Mouse (Mus musculus) hindbrain, embryonic 14.5 days (tissue): Measurements from ENCODE around the gene Tcn2. TPM values are rescaled to one million over a fixed set of nuclear protein-coding genes. Genes with fewer than 3 reads are reported as not detected.
A peak's percentile ranks its signal among the peaks of the same experiment; 100 is the strongest.
"Not testable (repeated sequence)": the region's sequence is repeated elsewhere in the genome, so short reads cannot be mapped to it uniquely, and the experiment has no call there.

Source experiments
- ATAC-seq: fragments of 200-750 bp; cut with Nextera tagmentation; 2 replicates; pipeline ENCODE4 v1.8.0; 2017; ENCODE audit warnings: moderate number of reproducible peaks, mild to moderate bottlenecking, moderate TSS enrichment, moderate library complexity; ENCODE audit not compliant: low FRiP score
- DNase-seq: peaks from one replicate; pipeline ENCODE4 v3.0.0-alpha.2; 2015; ENCODE audit warnings: low spot score
- H3K27ac ChIP-seq: fragments of 300-500 bp; sonication (generic); 2 replicates; pipeline ENCODE4 v1.5.1; 2014; ENCODE audit warnings: mild to moderate bottlenecking, moderate library complexity
- H3K27me3 ChIP-seq: fragments of 300-500 bp; sonication (generic); 2 replicates; pipeline ENCODE4 v1.6.1; 2014; ENCODE audit warnings: mild to moderate bottlenecking, low read length, mixed read lengths; ENCODE audit not compliant: control insufficient read depth, insufficient read depth
- H3K36me3 ChIP-seq: fragments of 300-500 bp; sonication (generic); replicated peaks from 2 replicates; pipeline ENCODE4 v1.6.1; 2014; ENCODE audit not compliant: control insufficient read depth, insufficient read depth
- H3K4me1 ChIP-seq: fragments of 300-500 bp; sonication (generic); replicated peaks from 2 replicates; pipeline ENCODE4 v1.6.1; 2014; ENCODE audit warnings: antibody characterized with exemption, low read length, mixed read lengths; ENCODE audit not compliant: control insufficient read depth, insufficient read depth
- H3K4me2 ChIP-seq: fragments of 300-500 bp; sonication (generic); replicated peaks from 2 replicates; pipeline ENCODE4 v1.6.1; 2014; ENCODE audit warnings: mild to moderate bottlenecking, moderate library complexity
- H3K4me3 ChIP-seq: fragments of 300-500 bp; sonication (generic); replicated peaks from 2 replicates; pipeline ENCODE4 v1.5.1; 2014; ENCODE audit warnings: mild to moderate bottlenecking, low read length
- H3K9ac ChIP-seq: fragments of 300-500 bp; sonication (generic); 2 replicates; pipeline ENCODE4 v1.6.1; 2014
- H3K9me3 ChIP-seq: fragments of 300-500 bp; sonication (generic); 2 replicates; pipeline ENCODE4 v1.6.1; 2016; ENCODE audit warnings: low read length; ENCODE audit not compliant: control insufficient read depth
- WGBS: fragments of 180-500 bp; shearing (Covaris S2); extraction: QIAGEN DNeasy Blood & Tissue Kit; methylation state at CpG from one replicate; pipeline ENCODE4 v1.1.7; 2014; 5-methylcytosine and 5-hydroxymethylcytosine counted together
- polyA plus RNA-seq: library from polyadenylated mRNA; unstranded; fragments of >200 nt; fragmentation: Nextera tagmentation; extraction: Ambion mirVana; gene quantifications from 2 replicates; pipeline ENCODE4 v1.2.1, GENCODE M21; 2014

Tcn2 gene
- polyA plus RNA-seq, 1 experiment from 2014 or later = 31.0 TPM

DNA sequence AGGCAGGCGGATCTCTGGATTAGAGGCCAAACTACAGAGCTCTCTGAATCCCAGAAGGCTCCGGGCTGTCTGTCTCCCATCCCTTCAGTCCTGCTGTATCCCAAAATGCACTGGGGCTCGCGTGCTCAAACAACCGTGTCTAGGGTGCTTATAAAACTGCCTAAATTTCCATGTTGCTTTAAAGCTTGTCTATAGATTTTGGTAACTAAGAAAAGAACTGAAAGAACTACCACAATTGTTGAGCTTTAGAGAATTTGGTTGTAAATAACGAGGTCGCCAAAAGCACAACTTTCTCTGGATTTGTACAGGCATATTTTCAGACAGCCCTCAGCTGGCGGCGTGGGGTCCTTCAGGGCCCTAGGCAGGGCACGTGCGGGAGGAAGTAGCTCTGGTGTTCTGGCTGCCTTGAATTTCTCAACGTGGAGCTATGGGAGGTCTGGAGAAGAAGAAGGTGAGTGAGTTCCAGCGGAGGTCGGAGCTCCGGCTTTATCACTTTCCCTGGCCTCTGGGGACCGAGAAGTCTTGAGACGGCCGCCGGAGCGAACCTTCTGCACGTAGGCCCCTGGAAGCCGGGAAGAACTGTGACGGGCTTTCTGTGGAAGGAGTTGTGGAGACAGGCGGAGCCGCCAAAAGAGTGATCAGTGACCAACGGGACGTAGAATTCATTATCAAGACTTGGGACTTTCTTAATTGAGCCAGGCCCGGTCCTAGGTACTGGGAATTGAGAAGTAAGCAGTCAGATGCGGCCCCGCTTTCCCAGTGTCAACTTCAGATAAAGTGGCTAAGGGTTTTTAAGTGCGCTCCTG is 31.9 kb upstream of the Tcn2 start, which contains the start of gene Pes1:
Pes1 (plus strand) TSS at position 366 of the 806 bp plus-strand sequence.
- Histone ChIP-seq H3K27ac (peak within 1 kb of the TSS; percentile 5), H3K9ac (peak within 1 kb of the TSS; percentile 61), H3K9me3 (no peaks in the 10 kb centered on the region), H3K4me1 (peaks cover 8% of the 10 kb centered on the region), H3K27me3 (no peaks in the 10 kb centered on the region), H3K4me3 (peak within 1 kb of the TSS; percentile 75), H3K4me2 (peak within 1 kb of the TSS; percentile 93), H3K36me3 (peaks cover 7% of the 10 kb centered on the region; the same call in 1 of the 2 replicates)
- WGBS = under 1% methylated on average over 31 of the region's 31 CpGs
- ATAC-seq (peak; percentile 97), DNase-seq (peak; percentile 93)

DNA sequence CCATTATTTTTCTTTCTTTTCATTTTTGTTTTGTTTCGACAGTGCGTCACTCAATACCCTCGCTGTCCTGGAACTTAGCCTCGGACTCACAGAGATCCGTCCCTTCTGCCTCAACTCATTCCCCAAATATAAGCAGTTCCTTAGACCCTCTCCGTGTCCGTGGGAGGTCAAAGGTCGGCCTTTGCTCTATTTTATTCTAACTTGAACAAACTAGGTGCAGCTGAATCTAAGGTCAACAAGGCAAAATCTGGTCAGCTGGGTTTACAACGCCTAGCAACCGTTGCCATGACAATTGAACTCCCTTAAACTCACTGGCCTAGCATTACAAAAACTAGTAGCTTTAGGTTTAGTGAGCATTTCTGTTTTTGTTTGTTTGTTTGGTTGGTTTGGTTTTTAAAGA is 31.2 kb upstream of the Tcn2 start:
- peak overlapping the region; percentile 5; the same call in 1 of the 2 replicates for H3K27ac ChIP-seq
- H3K27me3 ChIP-seq = no peaks in the 10 kb centered on the region
- no peaks in the 10 kb centered on the region for H3K9me3 ChIP-seq
- peak overlapping the region; percentile 93 for H3K4me2 ChIP-seq
- no peak overlapping the region; the same call in 1 of the 2 replicates for H3K9ac ChIP-seq
- DNase-seq (no peak), ATAC-seq (peak; percentile 29; the same call in 1 of the 2 replicates)
- peaks cover 8% of the 10 kb centered on the region for H3K4me1 ChIP-seq
- 72% methylated on average over 10 of the region's 10 CpGs for WGBS
- H3K4me3 ChIP-seq = peak overlapping the region; percentile 75
- 0 out of 2 replicates have a peak, but pooled peaks cover under 1% of the 10 kb centered on the region for H3K36me3 ChIP-seq

GRCm38 (mm10) chr11:3961761-3962160 is 29.8 kb upstream of the Tcn2 start:
- H3K4me2 ChIP-seq = no peak overlapping the region
- 70% methylated on average over 3 of the region's 3 CpGs for WGBS
- no peak overlapping the region for H3K4me3 ChIP-seq
- no peaks in the 10 kb centered on the region for H3K36me3 ChIP-seq
- peaks cover 8% of the 10 kb centered on the region for H3K4me1 ChIP-seq
- ATAC-seq = no peak
- no peak overlapping the region for H3K27ac ChIP-seq
- no peaks in the 10 kb centered on the region for H3K9me3 ChIP-seq
- no peak overlapping the region for H3K9ac ChIP-seq
- no peak for DNase-seq
- no peaks in the 10 kb centered on the region for H3K27me3 ChIP-seq

GRCm38 (mm10) chr11:3960901-3961300 is 28.9 kb upstream of the Tcn2 start:
- 37% methylated on average over 1 of the region's 2 CpGs for WGBS
- H3K27ac ChIP-seq = no peak overlapping the region
- no peak for ATAC-seq
- peaks cover 8% of the 10 kb centered on the region for H3K4me1 ChIP-seq
- no peak overlapping the region for H3K4me3 ChIP-seq
- DNase-seq = no peak
- H3K27me3 ChIP-seq = no peaks in the 10 kb centered on the region
- no peak overlapping the region for H3K9ac ChIP-seq
- H3K4me2 ChIP-seq = no peak overlapping the region
- no peaks in the 10 kb centered on the region for H3K36me3 ChIP-seq
- no peaks in the 10 kb centered on the region for H3K9me3 ChIP-seq

- not testable (repeated sequence) for DNase-seq, ATAC-seq
Observed at GRCm38 (mm10) chr11:3955371-3955770, 23.4 kb upstream of the Tcn2 start.

DNA sequence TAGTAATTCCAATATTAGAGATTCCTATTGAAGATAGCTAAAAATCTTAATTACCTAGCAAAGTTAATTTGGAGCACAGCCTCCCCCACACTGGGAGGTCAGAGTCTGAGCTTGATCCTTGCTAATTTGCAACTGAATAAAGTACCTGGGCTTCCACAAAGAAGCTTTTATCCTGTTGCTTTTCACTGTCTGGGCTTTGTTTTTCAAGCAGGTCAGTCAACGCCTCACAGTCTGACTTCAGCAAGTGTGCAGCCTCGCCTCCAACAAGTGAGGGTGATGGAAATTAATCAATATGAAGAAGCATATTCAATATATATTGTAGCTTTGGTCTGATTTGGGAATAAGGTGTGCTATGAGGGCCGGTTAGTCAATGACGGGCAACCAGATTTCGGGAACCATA is 22.9 kb upstream of the Tcn2 start:
- H3K4me1 ChIP-seq, H3K27ac ChIP-seq, H3K4me3 ChIP-seq, H3K27me3 ChIP-seq, H3K9me3 ChIP-seq, H3K9ac ChIP-seq, H3K36me3 ChIP-seq, DNase-seq, H3K4me2 ChIP-seq, ATAC-seq: not testable (repeated sequence)
- 79% methylated on average over 5 of the region's 5 CpGs for WGBS

More at GRCm38 (mm10) chr11:3955371-3955770, 23.4 kb upstream of the Tcn2 start:
- not testable (repeated sequence) for H3K4me2 ChIP-seq, H3K4me1 ChIP-seq, H3K9me3 ChIP-seq, H3K4me3 ChIP-seq, H3K27ac ChIP-seq, H3K9ac ChIP-seq, H3K27me3 ChIP-seq, H3K36me3 ChIP-seq
- 77% methylated on average over 4 of the region's 4 CpGs for WGBS

DNA sequence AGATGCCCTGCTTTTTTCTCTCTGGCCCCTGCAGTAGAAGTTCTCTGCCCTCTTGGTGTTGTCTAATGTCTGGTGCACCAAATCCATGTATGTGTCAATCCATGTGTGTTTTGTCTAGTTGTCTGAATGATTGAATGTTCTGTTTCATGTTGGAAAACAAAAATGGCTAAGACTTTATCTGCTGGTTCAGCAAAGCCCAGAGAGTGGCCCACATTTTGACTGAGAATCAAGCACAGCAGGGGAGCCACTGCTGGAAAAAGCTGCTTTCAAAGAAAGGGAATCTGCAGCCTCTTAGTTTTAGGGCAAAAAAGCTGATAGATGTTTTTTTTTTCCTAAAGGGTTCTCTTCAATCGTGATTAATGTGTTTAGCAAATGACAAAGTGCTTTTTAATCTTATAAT is 14.4 kb upstream of the Tcn2 start:
- Histone ChIP-seq H3K9me3 (no peaks in the 10 kb centered on the region), H3K27me3 (no peaks in the 10 kb centered on the region), H3K36me3 (no peaks in the 10 kb centered on the region), H3K27ac (no peak overlapping the region), H3K4me1 (no peaks in the 10 kb centered on the region), H3K4me3 (no peak overlapping the region), H3K4me2 (no peak overlapping the region), H3K9ac (no peak overlapping the region)
- DNase-seq = no peak
- ATAC-seq = no peak
- WGBS = 14% methylated on average over 1 of the region's 1 CpGs

DNA sequence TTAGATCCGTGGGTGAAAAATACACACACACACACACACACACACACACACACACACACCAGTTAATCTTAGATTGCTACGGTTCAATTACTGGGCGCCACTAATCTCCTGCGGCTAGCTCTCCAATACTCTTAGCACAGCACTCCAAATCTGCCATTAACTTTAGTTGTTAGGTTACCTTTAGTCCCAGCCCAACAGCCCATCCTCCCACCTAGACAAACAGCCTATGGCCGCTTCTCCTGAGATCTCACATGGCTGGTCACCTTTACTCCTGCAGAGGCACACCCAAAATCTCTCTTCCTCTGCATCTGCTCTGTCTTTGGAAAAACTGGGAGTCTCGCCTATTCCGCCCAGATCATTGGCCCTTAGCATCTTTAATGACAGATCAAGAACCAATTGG is 9.4 kb upstream of the Tcn2 start:
- Histone ChIP-seq H3K27me3 (no peaks in the 10 kb centered on the region), H3K4me3 (no peak overlapping the region), H3K9ac (no peak overlapping the region), H3K4me1 (no peaks in the 10 kb centered on the region), H3K27ac (no peak overlapping the region), H3K9me3 (no peaks in the 10 kb centered on the region), H3K36me3 (no peaks in the 10 kb centered on the region), H3K4me2 (no peak overlapping the region)
- ATAC-seq = no peak
- DNase-seq = no peak
- WGBS = 86% methylated on average over 7 of the region's 7 CpGs

DNA sequence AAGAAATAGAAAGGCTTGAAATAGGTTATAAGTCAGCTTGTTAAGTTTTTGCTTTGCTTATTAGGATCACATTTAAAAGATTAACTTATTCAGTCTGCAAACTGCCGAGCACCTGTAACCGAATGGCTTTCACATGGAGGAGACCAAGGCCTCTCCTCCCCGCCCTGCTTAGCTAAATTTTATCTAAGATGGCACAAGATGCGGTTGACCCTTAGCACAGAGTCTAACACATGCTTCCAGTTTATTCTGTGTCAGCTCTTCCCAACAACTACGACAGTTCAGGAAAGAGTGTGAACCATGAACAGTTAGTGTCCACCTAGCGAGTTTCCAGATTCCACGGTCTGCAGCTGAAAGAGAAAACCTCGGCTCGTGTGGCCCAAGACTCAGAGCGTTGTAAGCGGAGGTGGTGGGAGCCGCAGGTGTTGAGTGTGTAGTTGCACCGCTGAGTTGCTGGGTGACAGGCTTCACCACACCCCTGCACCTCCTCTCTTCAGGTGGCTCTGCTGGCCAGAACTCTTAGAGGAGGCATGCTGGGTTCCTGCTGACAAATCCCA is 5.4 kb upstream of the Tcn2 start:
- WGBS = 82% methylated on average over 13 of the region's 13 CpGs
- H3K4me3 ChIP-seq = no peak overlapping the region
- no peaks in the 10 kb centered on the region for H3K9me3 ChIP-seq
- no peaks in the 10 kb centered on the region for H3K36me3 ChIP-seq
- ATAC-seq (no peak), DNase-seq (no peak)
- H3K27me3 ChIP-seq = no peaks in the 10 kb centered on the region
- no peak overlapping the region for H3K9ac ChIP-seq
- H3K4me2 ChIP-seq = no peak overlapping the region
- H3K27ac ChIP-seq = no peak overlapping the region
- H3K4me1 ChIP-seq = no peaks in the 10 kb centered on the region
